Mouse (Mus musculus) midbrain, embryonic 10.5 days (tissue): ENCODE data around the gene Gm4858. TPM values are rescaled to one million over a fixed set of nuclear protein-coding genes. Genes with fewer than 3 reads are reported as not detected.
A peak's percentile ranks its signal among the peaks of the same experiment; 100 is the strongest.
"Not testable (repeated sequence)": the region's sequence is repeated elsewhere in the genome, so short reads cannot be mapped to it uniquely, and the experiment has no call there.

Experiments used
- DNase-seq: peaks from one replicate; pipeline ENCODE4 v3.0.0-alpha.2; 2017; ENCODE audit warnings: low spot score
- H3K27ac ChIP-seq: fragments of 300-500 bp; sonication (generic); replicated peaks from 2 replicates; pipeline ENCODE4 v1.5.1; 2016; ENCODE audit warnings: mild to moderate bottlenecking
- H3K27me3 ChIP-seq: fragments of 300-500 bp; sonication (generic); 2 replicates; pipeline ENCODE4 v1.6.1; 2016; ENCODE audit warnings: low read depth, mild to moderate bottlenecking; ENCODE audit not compliant: poor library complexity, severe bottlenecking
- H3K36me3 ChIP-seq: fragments of 300-500 bp; sonication (generic); 2 replicates; pipeline ENCODE4 v1.6.1; 2016; ENCODE audit warnings: mild to moderate bottlenecking, moderate library complexity
- H3K4me1 ChIP-seq: fragments of 300-500 bp; sonication (generic); 2 replicates; pipeline ENCODE4 v1.6.1; 2016
- H3K4me3 ChIP-seq: fragments of 300-500 bp; sonication (generic); 2 replicates; pipeline ENCODE4 v1.5.1; 2016; ENCODE audit warnings: mild to moderate bottlenecking, moderate library complexity
- H3K9me3 ChIP-seq: fragments of 300-500 bp; sonication (generic); replicated peaks from 2 replicates; pipeline ENCODE4 v1.6.1; 2016; ENCODE audit warnings: mild to moderate bottlenecking
- WGBS: fragments of 180-500 bp; shearing (Covaris S2); methylation state at CpG from one replicate; pipeline ENCODE4 v1.1.7; 2016; 5-methylcytosine and 5-hydroxymethylcytosine counted together
- polyA plus RNA-seq: library from polyadenylated mRNA; unstranded; fragments of >200 nt; fragmentation: Nextera tagmentation; extraction: Ambion mirVana; gene quantifications from 2 replicates; pipeline ENCODE4 v1.2.1, GENCODE M21; 2016

Gene Gm4858
- not detected in 2 replicates for polyA plus RNA-seq

- DNase-seq, H3K9me3 ChIP-seq, H3K4me1 ChIP-seq, H3K27ac ChIP-seq, H3K4me3 ChIP-seq, H3K36me3 ChIP-seq, H3K27me3 ChIP-seq: not testable (repeated sequence)
Measured at GRCm38 (mm10) chr3:93068523-93068922, at the start of gene Gm4858. Gene Gm4858, plus strand, starts transcription at chr3:93068823.

GRCm38 (mm10) chr3:93018960-93019359 lies 49.7 kb upstream of the Gm4858 start, which contains the start of gene Lce1m:
Gene Lce1m, minus strand, starts transcription at chr3:93019060.
- Histone ChIP-seq H3K9me3 (no peaks in the 10 kb centered on the region), H3K27ac (no peak within 1 kb of the TSS), H3K27me3 (peaks cover 7% of the 10 kb centered on the region; the same call in 1 of the 2 replicates), H3K4me3 (no peak within 1 kb of the TSS), H3K36me3 (no peaks in the 10 kb centered on the region), H3K4me1 (peaks cover 14% of the 10 kb centered on the region)
- DNase-seq = no peak
- 92% methylated on average over 2 of the region's 2 CpGs for WGBS

GRCm38 (mm10) chr3:93021171-93021570 lies 47.5 kb upstream of the Gm4858 start:
- no peaks in the 10 kb centered on the region for H3K9me3 ChIP-seq
- H3K4me1 ChIP-seq = no peaks in the 10 kb centered on the region
- WGBS = 91% methylated on average over 1 of the region's 1 CpGs

GRCm38 (mm10) chr3:93023411-93024184 lies 45.0 kb upstream of the Gm4858 start:
- 75% methylated on average over 3 of the region's 3 CpGs for WGBS

More at GRCm38 (mm10) chr3:93021171-93021570, 47.5 kb upstream of the Gm4858 start:
- Histone ChIP-seq H3K27ac (no peak overlapping the region), H3K27me3 (0 out of 2 replicates have a peak, but pooled peaks cover 6% of the 10 kb centered on the region), H3K36me3 (no peaks in the 10 kb centered on the region), H3K4me3 (no peak overlapping the region)
- no peak for DNase-seq

DNA sequence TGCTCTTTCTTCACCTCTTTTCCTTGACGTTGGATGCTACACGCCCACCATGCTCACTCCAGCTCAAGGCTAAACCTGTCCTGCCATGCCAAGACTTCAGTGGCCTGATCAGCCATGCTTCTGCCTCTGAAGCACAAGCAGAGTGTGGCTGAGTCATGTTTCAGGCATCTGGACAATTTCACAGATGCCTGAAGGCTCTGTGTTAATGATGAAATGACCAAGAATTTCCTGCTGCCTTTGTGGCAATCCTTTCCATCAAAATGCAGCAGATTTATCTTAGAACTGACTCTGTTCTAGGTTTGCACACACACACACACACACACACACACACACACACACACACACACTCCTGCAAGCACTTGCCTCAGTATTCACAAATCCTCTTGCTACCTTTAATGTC lies 43.1 kb upstream of the Gm4858 start:
- no peak for DNase-seq
- no peaks in the 10 kb centered on the region for H3K27me3 ChIP-seq
- no peak overlapping the region for H3K27ac ChIP-seq
- no peaks in the 10 kb centered on the region for H3K36me3 ChIP-seq
- H3K4me1 ChIP-seq = no peaks in the 10 kb centered on the region
- no peaks in the 10 kb centered on the region for H3K9me3 ChIP-seq
- no peak overlapping the region for H3K4me3 ChIP-seq
- WGBS = 81% methylated on average over 2 of the region's 2 CpGs

More at GRCm38 (mm10) chr3:93023411-93024184, 45.0 kb upstream of the Gm4858 start:
- Histone ChIP-seq H3K9me3 (no peaks in the 10 kb centered on the region), H3K36me3 (no peaks in the 10 kb centered on the region), H3K4me3 (no peak overlapping the region), H3K27ac (no peak overlapping the region), H3K27me3 (no peaks in the 10 kb centered on the region), H3K4me1 (no peaks in the 10 kb centered on the region)
- DNase-seq = no peak

DNA sequence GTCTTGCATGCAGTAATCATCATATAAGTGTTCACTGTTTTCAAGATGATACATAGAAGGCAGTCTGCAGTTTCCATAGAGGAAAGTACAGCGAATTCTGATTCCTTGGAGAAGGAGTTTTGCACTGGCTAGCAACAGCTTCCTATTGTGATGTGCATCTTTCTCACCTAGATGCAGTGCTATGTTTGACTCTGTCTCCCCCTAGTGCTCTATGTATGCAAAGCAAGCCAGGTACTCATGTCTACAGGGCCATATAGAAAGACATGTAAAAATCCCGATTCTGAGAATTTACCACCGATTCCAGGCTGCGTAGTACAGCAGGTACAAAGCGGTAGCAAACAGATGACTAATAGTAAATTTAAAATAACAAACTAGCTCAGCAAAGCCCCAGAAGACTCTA lies 37.2 kb upstream of the Gm4858 start:
- no peak overlapping the region for H3K4me3 ChIP-seq
- H3K4me1 ChIP-seq = no peaks in the 10 kb centered on the region
- no peaks in the 10 kb centered on the region for H3K27me3 ChIP-seq
- WGBS = 59% methylated on average over 5 of the region's 5 CpGs
- no peaks in the 10 kb centered on the region for H3K9me3 ChIP-seq
- no peak overlapping the region for H3K27ac ChIP-seq
- peak; percentile 25 for DNase-seq
- H3K36me3 ChIP-seq = no peaks in the 10 kb centered on the region

DNA sequence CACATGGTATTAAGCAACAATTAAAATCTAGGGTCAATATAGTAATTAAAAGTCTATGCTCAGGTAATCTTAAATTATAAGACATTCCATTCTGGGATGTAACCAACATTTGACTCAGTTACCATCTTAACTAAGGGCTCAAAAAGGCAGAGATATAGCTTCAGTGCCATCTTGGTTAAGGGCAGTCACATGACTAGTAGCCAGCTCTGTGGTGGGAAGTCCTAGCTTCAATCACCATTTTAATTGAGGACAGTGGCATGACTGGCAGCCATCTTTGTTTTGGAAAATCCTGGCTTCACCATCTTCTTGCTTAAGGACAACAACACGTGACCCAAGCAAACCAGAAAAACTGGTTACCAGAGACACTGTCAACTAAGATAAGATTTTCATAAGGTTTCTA lies 18.4 kb upstream of the Gm4858 start:
- 80% methylated on average over 1 of the region's 1 CpGs for WGBS
- Histone ChIP-seq H3K27ac (no peak overlapping the region), H3K4me1 (no peaks in the 10 kb centered on the region), H3K27me3 (no peaks in the 10 kb centered on the region), H3K9me3 (no peaks in the 10 kb centered on the region), H3K4me3 (no peak overlapping the region), H3K36me3 (no peaks in the 10 kb centered on the region)
- no peak for DNase-seq

DNA sequence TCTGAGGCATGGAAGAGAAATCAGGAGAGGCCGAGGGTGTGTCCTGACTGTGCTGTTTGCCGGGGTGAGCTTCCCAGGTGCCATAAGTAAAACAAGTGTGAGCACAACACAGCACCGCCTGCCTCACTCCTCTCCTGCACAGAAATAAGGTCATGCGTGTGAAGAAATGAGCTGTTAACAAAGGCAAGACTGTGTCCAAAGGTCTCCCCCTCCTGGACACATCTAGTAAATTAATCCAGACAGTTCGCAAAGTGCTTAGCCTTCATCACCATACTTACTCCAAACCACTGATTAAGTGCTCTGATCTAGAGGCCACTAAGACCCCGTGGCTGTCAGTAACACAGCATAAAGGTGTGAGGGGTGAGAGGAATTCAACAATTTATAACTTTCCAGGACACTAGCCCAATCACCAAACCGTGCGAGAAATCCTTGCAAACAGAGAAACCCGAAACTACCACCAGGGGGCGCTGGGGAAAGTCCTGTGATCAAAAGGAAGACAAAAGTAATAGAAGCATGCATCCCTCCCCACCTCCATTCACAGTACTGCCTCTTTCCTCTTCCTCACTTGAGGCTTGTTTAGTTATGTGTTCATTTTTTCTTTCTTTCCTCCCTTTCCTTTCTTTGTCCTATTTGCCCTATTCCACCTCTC lies 15.7 kb upstream of the Gm4858 start:
- no peaks in the 10 kb centered on the region for H3K4me1 ChIP-seq
- WGBS = 57% methylated on average over 10 of the region's 10 CpGs
- no peak overlapping the region for H3K4me3 ChIP-seq
- H3K9me3 ChIP-seq = no peaks in the 10 kb centered on the region
- H3K36me3 ChIP-seq = no peaks in the 10 kb centered on the region
- DNase-seq = peak; percentile 19
- no peaks in the 10 kb centered on the region for H3K27me3 ChIP-seq
- H3K27ac ChIP-seq = no peak overlapping the region

DNA sequence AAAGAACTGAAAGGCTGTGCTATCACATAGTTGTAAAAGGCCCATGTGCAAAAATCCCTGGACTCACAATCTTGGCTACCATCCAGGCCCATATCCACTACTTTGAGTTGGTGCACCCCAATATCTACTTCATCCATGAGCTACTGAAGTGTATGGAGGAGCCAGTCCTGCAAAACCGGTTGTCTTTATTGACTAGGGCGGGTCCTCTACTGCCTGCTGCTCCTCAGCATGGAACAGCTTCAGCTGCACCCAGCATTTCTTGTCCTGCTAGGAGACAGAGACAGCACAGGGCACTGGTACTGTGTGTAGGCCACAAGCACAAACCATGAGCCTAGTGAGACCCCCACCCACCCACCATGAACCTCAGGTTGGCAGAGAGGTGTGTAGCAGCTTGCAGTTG lies 18.0 kb downstream of the Gm4858 start:
- Histone ChIP-seq H3K27me3 (no peaks in the 10 kb centered on the region), H3K4me1 (no peaks in the 10 kb centered on the region), H3K4me3 (no peak overlapping the region), H3K27ac (no peak overlapping the region), H3K9me3 (no peaks in the 10 kb centered on the region), H3K36me3 (no peaks in the 10 kb centered on the region)
- DNase-seq = no peak
- WGBS = 87% methylated on average over 2 of the region's 2 CpGs

DNA sequence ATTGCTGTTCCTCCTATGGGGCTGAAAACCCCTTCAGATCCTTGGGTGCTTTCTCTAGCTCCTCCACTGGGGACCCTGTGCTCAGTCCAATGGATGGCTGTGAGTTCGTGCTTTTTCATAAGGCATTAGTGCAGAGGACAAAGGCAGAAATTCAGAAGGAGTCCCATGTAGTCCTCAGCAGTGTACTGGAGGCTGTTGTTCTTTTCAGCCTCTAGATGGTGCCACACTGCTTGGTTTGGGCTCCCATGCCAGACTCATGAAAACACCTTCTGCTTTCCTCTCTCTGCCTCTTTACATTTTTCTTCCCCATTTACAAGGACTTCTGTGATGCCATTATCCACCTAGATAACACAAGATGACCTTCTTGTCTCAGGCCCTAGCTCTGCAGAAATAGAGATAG lies 25.0 kb downstream of the Gm4858 start:
- 25% methylated on average over 1 of the region's 1 CpGs for WGBS

GRCm38 (mm10) chr3:93096447-93096846 lies 27.8 kb downstream of the Gm4858 start:
- no peaks in the 10 kb centered on the region for H3K9me3 ChIP-seq
- H3K4me3 ChIP-seq = no peak overlapping the region
- H3K27ac ChIP-seq = no peak overlapping the region
- no peak for DNase-seq
- H3K27me3 ChIP-seq = no peaks in the 10 kb centered on the region
- no peaks in the 10 kb centered on the region for H3K36me3 ChIP-seq
- WGBS = 94% methylated on average over 2 of the region's 2 CpGs
- H3K4me1 ChIP-seq = no peaks in the 10 kb centered on the region

More for the DNA sequence above, 25.0 kb downstream of the Gm4858 start:
- H3K27me3 ChIP-seq, H3K36me3 ChIP-seq, H3K4me1 ChIP-seq, H3K4me3 ChIP-seq, DNase-seq, H3K27ac ChIP-seq, H3K9me3 ChIP-seq: not testable (repeated sequence)

DNA sequence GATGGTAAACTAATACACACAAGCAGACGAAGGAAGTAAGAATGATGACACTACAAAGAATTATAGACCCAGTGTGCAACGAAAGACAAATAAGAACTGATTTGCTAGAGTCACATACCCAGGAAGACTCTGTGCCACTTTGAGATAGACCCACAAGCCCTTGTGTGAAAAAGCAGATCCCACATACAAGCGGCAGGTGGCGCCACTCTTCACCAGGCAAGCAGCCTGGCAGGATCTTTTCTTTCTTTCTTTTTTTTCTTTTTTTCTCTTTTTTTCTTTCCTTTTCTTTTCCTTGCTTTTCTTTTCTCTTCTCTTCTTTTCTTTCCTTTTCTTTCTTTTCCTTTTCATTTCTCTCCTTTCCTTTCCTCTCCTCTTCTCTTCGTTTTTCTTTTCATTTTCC lies 43.0 kb downstream of the Gm4858 start:
- Histone ChIP-seq H3K9me3 (no peaks in the 10 kb centered on the region), H3K27me3 (no peaks in the 10 kb centered on the region), H3K27ac (no peak overlapping the region), H3K4me1 (no peaks in the 10 kb centered on the region), H3K36me3 (no peaks in the 10 kb centered on the region), H3K4me3 (no peak overlapping the region)
- DNase-seq = no peak
- 43% methylated on average over 5 of the region's 5 CpGs for WGBS

- WGBS = 6% methylated on average over 2 of the region's 2 CpGs
- Histone ChIP-seq H3K27ac (no peak overlapping the region), H3K9me3 (no peaks in the 10 kb centered on the region), H3K27me3 (no peaks in the 10 kb centered on the region), H3K4me3 (no peak overlapping the region), H3K4me1 (no peaks in the 10 kb centered on the region), H3K36me3 (no peaks in the 10 kb centered on the region)
- peak; percentile 42 for DNase-seq
Measured at GRCm38 (mm10) chr3:93114481-93114880, 45.9 kb downstream of the Gm4858 start.
